Mouse (Mus musculus): ENCODE measurements at regions not wholly inside any gene's neighbourhood (a gene's known extent, or its start where the extent isn't known, plus 50 kb on each side); places are given as distances from the start of the nearest gene placed in this dataset.

GRCm38 (mm10) chr17:52062096-52062665, 229.1 kb upstream of the Satb1 start:
- no peak for DNase-seq (ENCODE audit: low spot score in 2 of 2)

GRCm38 (mm10) chr17:52036479-52036878, 203.4 kb upstream of the Satb1 start:
- no peak for DNase-seq (ENCODE audit: low spot score in 2 of 2)

- DNase-seq (ENCODE audit: low spot score in 2 of 2): no peak
Measured at GRCm38 (mm10) chr17:52031079-52031478, 198.0 kb upstream of the Satb1 start.

DNA sequence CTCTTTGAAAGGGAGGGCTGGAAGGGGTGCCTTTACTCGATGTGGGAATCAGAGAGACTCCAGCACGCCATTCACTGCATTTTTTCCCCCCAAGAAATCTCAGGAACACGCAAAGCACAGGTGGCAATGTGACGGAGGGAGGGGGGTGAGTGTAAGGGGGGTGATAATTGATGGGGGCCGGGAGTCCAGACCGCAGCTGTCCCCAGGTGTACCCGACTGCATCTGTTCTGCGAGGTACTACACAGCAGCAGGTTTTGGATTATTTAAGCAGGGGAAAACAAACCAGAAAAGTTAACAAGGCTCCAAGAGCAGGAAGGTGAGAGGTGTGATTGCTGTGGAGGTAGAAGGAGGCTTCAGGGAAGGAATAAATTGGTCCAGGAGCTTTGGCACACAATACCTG, 153.8 kb upstream of the Satb1 start:
- no peak for DNase-seq (ENCODE audit: low spot score in 2 of 2)

DNA sequence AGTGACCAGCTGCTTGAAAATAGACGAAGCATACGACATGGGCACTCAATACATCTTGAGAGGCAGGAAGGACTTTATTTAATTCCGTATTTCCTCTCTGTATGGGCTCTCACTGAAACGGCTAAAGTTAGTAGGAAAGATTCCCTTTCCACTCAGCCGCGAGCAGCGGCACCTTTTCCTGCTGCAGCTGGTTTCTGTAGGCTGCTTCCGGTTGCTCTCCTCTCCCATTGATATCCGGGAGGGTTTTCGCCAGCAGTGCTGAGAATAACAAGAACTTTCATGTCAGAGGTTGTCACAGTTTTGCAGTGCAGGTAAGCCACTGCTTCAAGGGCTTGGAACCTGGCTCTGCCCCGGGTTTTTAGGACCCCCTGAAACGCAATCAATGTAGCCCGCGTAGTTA, 153.1 kb upstream of the Satb1 start:
- DNase-seq (ENCODE audit: low spot score in 2 of 2): no peak

DNA sequence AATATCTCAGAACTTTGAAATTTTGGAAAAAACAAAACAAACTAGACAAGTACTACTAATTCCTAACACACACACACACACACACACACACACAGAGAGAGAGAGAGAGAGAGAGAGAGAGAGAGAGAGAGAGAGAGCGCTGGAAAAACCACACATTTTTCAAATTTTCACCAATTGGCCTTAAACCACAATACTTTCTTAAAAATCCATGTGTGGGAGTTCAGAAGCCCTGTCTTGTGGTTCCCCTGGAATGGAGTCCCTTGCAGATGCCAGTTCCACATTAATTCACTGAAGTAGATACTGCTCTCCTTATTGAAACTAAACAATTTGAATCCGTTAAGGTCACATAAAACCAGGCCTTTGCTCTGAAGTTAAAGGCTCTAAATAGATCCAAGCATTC, 146.0 kb upstream of the Satb1 start:
- no peak for DNase-seq (ENCODE audit: low spot score in 2 of 2)

GRCm38 (mm10) chr17:51971444-51971843, 138.4 kb upstream of the Satb1 start:
- DNase-seq (ENCODE audit: low spot score in 2 of 2): no peak

GRCm38 (mm10) chr17:51966573-51967284, 133.6 kb upstream of the Satb1 start:
- DNase-seq (ENCODE audit: low spot score in 2 of 2): no peak

DNA sequence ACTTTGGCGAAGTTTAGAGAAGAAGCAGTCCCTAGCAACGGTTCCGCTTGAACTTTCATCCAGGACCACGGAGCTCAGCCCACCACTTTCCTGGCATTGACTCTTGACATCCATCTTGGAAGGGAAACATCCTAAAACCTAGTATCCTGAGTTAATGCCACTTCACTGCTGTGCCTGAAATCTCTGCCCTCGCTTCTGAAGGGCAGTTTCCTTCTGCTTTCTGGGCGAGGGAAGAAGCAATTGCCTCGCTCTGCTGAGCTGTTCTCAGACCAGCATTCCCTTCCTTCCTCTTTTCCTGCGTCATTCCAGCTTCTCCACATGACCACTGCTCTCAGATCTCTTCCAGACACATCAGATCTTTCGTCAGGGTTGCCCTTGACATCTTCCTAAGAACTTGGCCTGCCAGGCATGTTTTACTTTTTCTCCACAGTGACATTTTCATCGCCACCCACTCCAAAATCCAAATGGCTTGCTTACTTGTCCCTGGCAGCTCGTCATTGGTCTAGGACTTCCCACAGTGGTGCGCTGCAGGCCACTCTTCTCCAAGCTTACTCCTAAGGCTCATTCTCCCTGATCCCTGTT, 129.5 kb upstream of the Satb1 start:
- no peak for DNase-seq (ENCODE audit: low spot score in 2 of 2)

- DNase-seq (ENCODE audit: low spot score in 2 of 2): no peak
Measured at GRCm38 (mm10) chr17:51961337-51961736, 128.2 kb upstream of the Satb1 start.

DNA sequence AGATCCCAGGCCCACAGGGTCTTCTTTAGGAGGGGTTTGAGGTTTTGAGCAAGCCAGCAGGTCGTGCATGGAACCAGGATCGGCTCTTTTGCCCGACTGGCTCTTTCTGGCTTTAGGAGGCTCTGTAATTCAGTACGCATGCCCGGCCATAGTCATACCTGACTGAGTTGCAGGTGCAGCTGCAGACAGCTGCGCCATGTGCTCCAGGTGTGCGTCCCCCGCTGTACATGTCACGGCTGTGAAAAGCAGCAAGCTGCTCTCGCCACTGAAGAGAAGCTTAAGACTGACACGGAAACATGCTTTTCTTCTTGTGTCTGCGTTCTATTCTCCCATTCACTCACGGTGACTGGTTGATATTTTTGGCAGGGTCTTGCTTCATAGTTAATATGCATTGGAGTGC, 123.2 kb upstream of the Satb1 start:
- DNase-seq (ENCODE audit: low spot score in 2 of 2): no peak

DNA sequence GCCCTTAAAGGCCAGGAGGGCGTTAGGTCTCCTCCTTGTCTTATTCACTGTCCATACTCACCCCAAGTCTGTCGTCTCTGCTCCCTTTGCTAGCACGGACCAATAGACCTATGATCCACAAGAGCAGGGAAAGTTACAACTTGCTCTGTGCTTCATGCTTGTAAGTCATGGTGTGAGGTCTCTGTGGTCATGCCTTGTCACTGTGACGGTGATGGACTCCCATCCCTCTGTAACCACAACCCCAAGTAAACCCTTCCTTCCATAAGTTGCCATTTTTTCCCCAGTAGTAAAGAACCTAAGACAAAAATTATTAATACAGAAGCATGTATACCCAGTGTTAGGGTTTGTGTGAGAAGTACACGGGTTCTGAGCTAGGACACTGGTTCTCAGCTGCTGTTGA, 104.6 kb upstream of the Satb1 start:
- no peak for DNase-seq (ENCODE audit: low spot score in 2 of 2)

GRCm38 (mm10) chr17:51936071-51936470, 103.0 kb upstream of the Satb1 start:
- DNase-seq (ENCODE audit: low spot score in 2 of 2): peak in 1 of 2 experiments; percentile 4

DNA sequence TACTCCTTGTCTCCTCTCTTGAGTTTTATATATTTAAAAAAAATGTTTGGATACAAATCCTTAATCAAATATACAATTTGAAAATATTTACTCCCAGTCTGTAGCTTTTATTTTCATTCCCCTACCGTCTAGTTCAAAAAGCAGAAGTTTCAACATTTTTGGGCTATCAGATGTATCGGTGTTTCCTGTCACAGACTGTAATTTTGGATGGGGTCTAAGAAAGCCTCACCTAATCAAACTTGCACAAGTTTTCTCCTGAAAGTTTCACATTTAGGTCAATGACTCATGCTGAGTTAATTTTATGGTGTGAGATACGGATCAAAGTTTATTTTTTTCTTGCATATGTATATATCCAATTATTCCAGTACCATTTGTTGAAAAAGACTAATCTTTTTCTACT, 93.3 kb upstream of the Satb1 start:
- DNase-seq (ENCODE audit: low spot score in 2 of 2): no peak

- DNase-seq (ENCODE audit: low spot score in 2 of 2): no peak
Measured at GRCm38 (mm10) chr17:51907031-51907430, 73.9 kb upstream of the Satb1 start.

- no peak for DNase-seq (ENCODE audit: low spot score in 2 of 2)
Measured at GRCm38 (mm10) chr17:51906418-51906817, 73.3 kb upstream of the Satb1 start.

- DNase-seq (ENCODE audit: low spot score in 2 of 2): no peak
Measured at GRCm38 (mm10) chr17:51903885-51904284, 70.8 kb upstream of the Satb1 start.

DNA sequence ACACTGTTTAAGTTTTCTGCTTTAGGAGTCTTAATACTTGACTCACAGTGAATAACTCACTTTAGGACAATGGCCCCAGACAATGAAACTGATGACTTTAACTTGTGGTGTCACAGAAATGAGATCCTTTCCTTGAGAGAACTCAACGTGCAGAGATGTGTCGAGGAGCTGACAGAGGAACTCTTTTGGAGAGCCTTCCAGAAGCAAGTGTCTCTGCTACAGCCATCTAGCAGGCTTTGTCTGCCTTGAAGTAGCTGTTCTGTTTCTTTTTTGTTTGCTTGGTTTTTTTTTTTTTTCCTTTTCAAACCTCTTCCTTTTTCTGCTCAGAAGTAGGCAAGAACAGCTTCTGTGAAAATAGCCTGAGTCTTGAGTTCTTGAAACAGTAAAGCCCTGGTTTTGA, 66.3 kb upstream of the Satb1 start:
- no peak for DNase-seq (ENCODE audit: low spot score in 2 of 2)

DNA sequence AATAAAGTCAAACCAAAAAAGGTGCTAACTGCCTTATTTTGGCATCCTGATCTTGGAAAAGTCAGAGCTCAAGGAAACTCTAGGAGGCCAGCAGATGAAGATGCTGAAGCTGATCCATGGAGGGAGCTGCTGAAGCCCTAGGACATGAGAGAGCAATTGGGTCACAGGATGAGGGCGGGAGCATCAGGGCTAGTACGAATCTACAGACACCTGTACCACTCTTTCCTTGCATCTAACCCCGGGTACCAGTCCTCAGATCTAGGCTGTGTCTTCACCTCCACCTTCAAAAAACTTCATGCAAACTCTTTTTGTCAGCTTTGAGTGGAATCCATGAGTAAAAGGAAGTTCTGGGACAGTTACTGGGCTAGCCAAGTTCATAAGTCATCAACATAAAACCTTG, 63.1 kb upstream of the Satb1 start:
- DNase-seq (ENCODE audit: low spot score in 2 of 2): no peak

DNA sequence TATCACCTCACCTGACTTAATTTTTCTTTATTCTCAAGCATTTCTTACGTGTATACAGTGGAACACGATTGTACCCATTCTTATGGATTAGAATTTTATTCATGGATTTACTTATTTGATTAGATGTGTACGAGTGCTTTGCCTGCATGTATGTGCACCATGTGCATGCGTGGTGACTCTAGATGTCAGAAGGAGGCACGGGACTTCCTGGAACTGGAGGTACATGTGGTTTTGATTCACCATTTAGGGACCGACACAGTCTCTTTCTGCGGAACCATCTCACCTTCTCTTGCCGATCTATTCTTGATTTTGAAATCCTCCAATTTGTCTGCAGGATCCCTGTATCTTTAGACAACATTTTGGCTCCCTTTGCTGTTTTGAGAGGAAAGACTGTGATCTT, 61.2 kb upstream of the Satb1 start:
- DNase-seq (ENCODE audit: low spot score in 2 of 2): no peak

GRCm38 (mm10) chr17:51892856-51893255, 59.8 kb upstream of the Satb1 start:
- DNase-seq (ENCODE audit: low spot score in 2 of 2): no peak

DNA sequence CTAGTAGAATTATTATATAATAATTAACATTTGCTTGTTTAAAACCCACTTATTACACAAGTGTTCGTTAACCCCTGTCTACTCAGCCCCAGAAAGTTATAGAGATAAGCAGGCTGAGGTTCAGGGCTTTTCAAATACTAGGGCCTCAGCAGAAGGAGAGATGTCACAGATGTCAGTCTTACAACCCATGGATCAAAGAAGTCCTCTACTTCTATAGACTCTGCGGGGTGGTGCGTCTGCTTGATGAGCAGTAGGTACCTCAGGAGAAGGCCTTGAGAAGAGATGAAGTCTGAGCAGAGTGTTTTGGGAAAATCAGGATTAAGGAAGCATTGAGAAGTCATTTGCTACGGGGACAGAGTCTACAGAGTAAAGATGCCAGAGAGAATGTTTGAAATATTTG, 59.1 kb upstream of the Satb1 start:
- DNase-seq (ENCODE audit: low spot score in 2 of 2): no peak

All from cerebellum, postnatal 4 days (tissue).